Mouse (Mus musculus): ENCODE data around the gene Irx4.

Gene Irx4

GRCm38 (mm10) chr13:73270451-73271081 is 10.3 kb downstream of the Irx4 start:
- no peak for DNase-seq

- DNase-seq = no peak
Measured at GRCm38 (mm10) chr13:73271336-73272242, 11.3 kb downstream of the Irx4 start.

GRCm38 (mm10) chr13:73272794-73273282 is 12.6 kb downstream of the Irx4 start:
- no peak for DNase-seq

GRCm38 (mm10) chr13:73273536-73273935 is 13.3 kb downstream of the Irx4 start:
- no peak for DNase-seq

GRCm38 (mm10) chr13:73277361-73277760 is 17.1 kb downstream of the Irx4 start:
- no peak for DNase-seq

GRCm38 (mm10) chr13:73277797-73278196 is 17.5 kb downstream of the Irx4 start:
- no peak for DNase-seq

- DNase-seq = no peak
Measured at GRCm38 (mm10) chr13:73279196-73279595, 18.9 kb downstream of the Irx4 start.

- DNase-seq = no peak
Measured at GRCm38 (mm10) chr13:73282407-73282806, 22.1 kb downstream of the Irx4 start.

GRCm38 (mm10) chr13:73283534-73283933 is 23.3 kb downstream of the Irx4 start:
- no peak for DNase-seq

- no peak for DNase-seq
Measured at GRCm38 (mm10) chr13:73290206-73290605, 29.9 kb downstream of the Irx4 start.

GRCm38 (mm10) chr13:73291102-73291501 is 30.8 kb downstream of the Irx4 start:
- no peak for DNase-seq

GRCm38 (mm10) chr13:73298717-73299116 is 38.4 kb downstream of the Irx4 start:
- no peak for DNase-seq

- no peak for DNase-seq
Measured at GRCm38 (mm10) chr13:73299322-73299721, 39.0 kb downstream of the Irx4 start.

GRCm38 (mm10) chr13:73304729-73305128 is 44.5 kb downstream of the Irx4 start:
- DNase-seq = no peak

- DNase-seq = peak; percentile 27
Measured at GRCm38 (mm10) chr13:73305398-73306084, 45.3 kb downstream of the Irx4 start.

GRCm38 (mm10) chr13:73306085-73306410 is 45.8 kb downstream of the Irx4 start:
- no peak for DNase-seq

GRCm38 (mm10) chr13:73306430-73306829 is 46.2 kb downstream of the Irx4 start:
- DNase-seq = no peak

- DNase-seq = peak; percentile 54
Measured at GRCm38 (mm10) chr13:73310183-73310929, 50.1 kb downstream of the Irx4 start.
